Mouse (Mus musculus) ES-E14 (cell line): ENCODE measurements around the gene Tbxa2r. TPM values are rescaled to one million over a fixed set of nuclear protein-coding genes. Genes with fewer than 3 reads are reported as not detected.

ENCODE experiments used
- DNase-seq: peaks from one replicate; pipeline ENCODE4 v3.0.0-alpha.2; 2013; ENCODE audit warnings: low read depth, low spot score
- H3K27ac ChIP-seq: 2 replicates; pipeline ENCODE4 v1.5.1; 2012; ENCODE audit warnings: low read depth, mild to moderate bottlenecking, low read length, moderate library complexity, mixed read lengths; ENCODE audit not compliant: poor library complexity, insufficient read depth, severe bottlenecking
- H3K36me3 ChIP-seq: 2 replicates; pipeline ENCODE4 v1.6.1; 2012; ENCODE audit warnings: mild to moderate bottlenecking, low read length, moderate library complexity, mixed read lengths; ENCODE audit not compliant: control insufficient read depth, poor library complexity, insufficient read depth, severe bottlenecking
- H3K4me1 ChIP-seq, 2 experiments: fragments of 150-350 bp in 1 of 2; sonication (generic) in 1 of 2; 2 replicates each; pipeline ENCODE4 v1.6.1; 2012; ENCODE audit warnings: low read length in 2 of 2, mild to moderate bottlenecking in 1 of 2, mixed read lengths in 1 of 2; ENCODE audit not compliant: control insufficient read depth in 2 of 2, insufficient read depth in 2 of 2, poor library complexity in 1 of 2
- H3K4me3 ChIP-seq, 2 experiments: fragments of 150-350 bp in 1 of 2; sonication (generic) in 1 of 2; 2 replicates each; pipeline ENCODE4 v1.5.1; 2012; ENCODE audit warnings: low read length in 2 of 2, low read depth in 1 of 2, mild to moderate bottlenecking in 1 of 2, mixed read lengths in 1 of 2; ENCODE audit not compliant: insufficient read depth in 1 of 2, poor library complexity in 1 of 2, severe bottlenecking in 1 of 2
- H3K9ac ChIP-seq: 2 replicates; pipeline ENCODE4 v1.6.1; 2012; ENCODE audit warnings: low read depth, mild to moderate bottlenecking, low read length, mixed read lengths; ENCODE audit not compliant: poor library complexity, insufficient read depth, severe bottlenecking
- H3K9me3 ChIP-seq: fragments of 150-350 bp; sonication (generic); 2 replicates; pipeline ENCODE4 v1.6.1; 2012; ENCODE audit warnings: low read depth, mild to moderate bottlenecking, low read length; ENCODE audit not compliant: control insufficient read depth, insufficient read depth
- CHD2 ChIP-seq: IDR thresholded peaks from 2 replicates; pipeline ENCODE4 v1.6.1; 2014; ENCODE audit warnings: mild to moderate bottlenecking, low read depth, low read length, inconsistent platforms
- HCFC1 ChIP-seq: IDR thresholded peaks from 2 replicates; pipeline ENCODE4 v1.6.1; 2012; ENCODE audit warnings: low read length, inconsistent platforms, borderline replicate concordance; ENCODE audit not compliant: insufficient read depth
- MAFK ChIP-seq: IDR thresholded peaks from 2 replicates; pipeline ENCODE4 v1.6.1; 2014; ENCODE audit warnings: mild to moderate bottlenecking, low read depth, low read length, inconsistent platforms; ENCODE audit not compliant: insufficient read depth
- ZC3H11A ChIP-seq: IDR thresholded peaks from 2 replicates; pipeline ENCODE4 v1.6.1; 2012; ENCODE audit warnings: low read depth, mild to moderate bottlenecking, inconsistent platforms, low read length, borderline replicate concordance
- ZNF384 ChIP-seq: IDR thresholded peaks from 2 replicates; pipeline ENCODE4 v1.6.1; 2012; ENCODE audit warnings: low read depth, low read length, inconsistent platforms
- in situ Hi-C, 2 experiments: fragments of 600-800 bp; cut with MboI; formaldehyde crosslinking; loops; one replicate each; pipeline ENCODE4 v1.15.1; 2025; ENCODE audit warnings: low sequenced_read_pairs in 2 of 2, inconsistent platforms in 1 of 2; ENCODE audit not compliant: unreplicated experiment in 2 of 2
- total RNA-seq: library from RNA; depleted of rRNA; stranded (reverse); fragments of 300-350 nt; gene quantifications from 2 replicates; pipeline ENCODE4 v1.2.3, GENCODE M21; 2012

Tbxa2r gene
- total RNA-seq, 1 experiment = 2.3 TPM

- in situ Hi-C loops = no loop called here
- Histone ChIP-seq H3K36me3 (peaks cover 16% of the 10 kb centered on the region; the same call in 1 of the 2 replicates), H3K4me3 (peak overlapping the region; percentile 78 to 87), H3K9me3 (no peaks in the 10 kb centered on the region), H3K27ac (peak overlapping the region; percentile 33), H3K4me1 (peaks cover 6% of the 10 kb centered on the region in 2 experiments; a peak in 2 of 4 replicates), H3K9ac (peak overlapping the region; percentile 70)
- peak; percentile 100 for DNase-seq
- no peak for TF ChIP-seq ZNF384
- TF ChIP-seq CHD2 = no peak
- TF ChIP-seq HCFC1 = no peak
- no peak for TF ChIP-seq ZC3H11A
- TF ChIP-seq MAFK = no peak
Measured at GRCm38 (mm10) chr10:81378553-81379182, 50.1 kb downstream of the Tbxa2r start.

- Histone ChIP-seq H3K36me3 (peaks cover 11% of the 10 kb centered on the region; the same call in 1 of the 2 replicates), H3K4me3 (peak overlapping the region; percentile 57 to 68), H3K9me3 (no peaks in the 10 kb centered on the region), H3K4me1 (peaks cover 6% of the 10 kb centered on the region in 2 experiments; a peak in 2 of 4 replicates), H3K27ac (peak overlapping the region; percentile 33), H3K9ac (peak overlapping the region; percentile 70)
- in situ Hi-C loops = no loop called here
- DNase-seq = no peak
- TF ChIP-seq ZNF384 (no peak), HCFC1 (no peak), CHD2 (no peak), MAFK (no peak), ZC3H11A (no peak)
Measured at GRCm38 (mm10) chr10:81379183-81379553, 50.6 kb downstream of the Tbxa2r start.

DNA sequence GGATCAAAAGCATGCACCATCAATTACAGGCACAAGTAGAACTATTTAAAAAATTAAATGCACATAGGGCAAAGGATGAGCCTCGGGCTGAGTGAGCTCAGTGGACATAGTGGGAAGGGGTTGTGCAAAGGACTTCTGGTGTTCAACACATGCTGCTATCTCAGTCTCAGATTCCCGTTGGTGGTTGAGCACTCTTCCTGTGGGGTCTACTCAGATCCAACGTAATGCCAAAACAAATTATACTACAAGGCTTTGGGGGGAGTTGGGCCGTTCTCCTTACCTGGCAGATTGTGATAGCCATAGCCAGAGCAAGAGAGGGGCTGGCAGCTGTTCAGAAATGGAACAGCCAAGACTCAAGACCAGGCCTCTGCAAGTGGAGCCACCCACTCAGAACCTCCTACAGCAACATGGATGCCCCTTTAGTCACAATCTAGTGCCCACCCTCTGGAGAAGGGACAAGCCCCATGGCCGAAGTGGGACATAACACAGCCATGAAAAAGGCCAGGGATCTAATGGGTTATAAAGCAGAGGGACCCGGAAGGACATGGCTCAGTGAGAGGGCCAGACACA, 51.4 kb downstream of the Tbxa2r start:
- peaks cover 7% of the 10 kb centered on the region; the same call in 1 of the 2 replicates for H3K36me3 ChIP-seq
- TF ChIP-seq ZNF384 = no peak
- no peak for TF ChIP-seq ZC3H11A
- TF ChIP-seq CHD2 = no peak
- no peak for TF ChIP-seq HCFC1
- TF ChIP-seq MAFK = no peak
- in situ Hi-C loops = no loop called here
- no peak for DNase-seq
- no peak overlapping the region for H3K27ac ChIP-seq
- no peak overlapping the region for H3K9ac ChIP-seq
- H3K9me3 ChIP-seq = no peaks in the 10 kb centered on the region
- peaks cover 6% of the 10 kb centered on the region in 2 experiments; a peak in 2 of 4 replicates for H3K4me1 ChIP-seq
- no peak overlapping the region for H3K4me3 ChIP-seq

- H3K9ac ChIP-seq = no peak overlapping the region
- no peaks in the 10 kb centered on the region for H3K9me3 ChIP-seq
- H3K4me1 ChIP-seq = peaks cover 0 to 8% of the 10 kb centered on the region in 2 experiments; a peak in 1 of 4 replicates
- in situ Hi-C loops = no loop called here
- no peak overlapping the region for H3K4me3 ChIP-seq
- H3K36me3 ChIP-seq = peaks cover 15% of the 10 kb centered on the region
- TF ChIP-seq HCFC1 (no peak), ZNF384 (no peak), MAFK (no peak)
- DNase-seq = no peak
- no peak overlapping the region for H3K27ac ChIP-seq
Measured at GRCm38 (mm10) chr10:81382039-81382438, 53.5 kb downstream of the Tbxa2r start.
